In the genomic region with DNA sequence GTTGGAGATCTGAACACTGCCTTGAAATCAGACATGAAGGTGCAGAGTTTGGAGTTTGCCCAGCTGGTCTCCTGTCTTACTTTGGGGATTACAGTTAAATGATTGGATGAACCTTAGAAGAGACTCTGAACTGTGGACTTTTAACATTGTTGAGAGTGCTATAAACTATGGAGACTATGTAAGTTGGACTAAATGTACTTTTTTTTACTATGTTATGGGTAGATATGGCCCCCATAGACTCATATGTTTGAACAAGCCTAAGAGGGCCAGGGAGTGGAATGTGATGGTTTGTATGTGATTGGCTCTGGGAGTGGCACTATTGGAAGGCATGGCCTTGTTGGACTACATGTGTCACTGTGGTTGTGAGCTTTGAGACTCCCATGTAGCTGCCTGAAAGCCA, we compare ENCODE assay signal across 28 mouse cellular contexts. TPM values are rescaled to one million over a fixed set of nuclear protein-coding genes. Genes with fewer than 3 reads are reported as not detected.
DNase-seq lines count a peak whose midpoint lies in the region; ATAC-seq lines count a peak whose summit lies in the region.
"Had no signal": no experiment of that assay in that cellular context is flagged by ENCODE, and none has a peak within 500 bp of the region (broad histone marks: within the 10 kb centered on the region; RNA-seq: fewer than 3 reads in every experiment).

No protein-coding gene starts in this region.

- no peak overlapping the region for H3K9ac ChIP-seq in kidney, embryonic 16.5 days (replicated peaks; ENCODE audit: low read length)
- H3K9ac ChIP-seq in intestine, embryonic 16.5 days (ENCODE audit: low read depth, low read length), result no peak overlapping the region
- H3K9ac ChIP-seq: embryonic facial prominence, embryonic 13.5 days; embryonic facial prominence, embryonic 15.5 days; forebrain, embryonic 12.5 days had no signal

- no peak overlapping the region for H3K27ac ChIP-seq in kidney, embryonic 16.5 days (ENCODE audit: low read length)
- H3K27ac ChIP-seq in intestine, embryonic 16.5 days (ENCODE audit: low read length), result no peak overlapping the region
- H3K27ac ChIP-seq: embryonic facial prominence, embryonic 13.5 days; embryonic facial prominence, embryonic 15.5 days; forebrain, embryonic 10.5 days; forebrain, embryonic 12.5 days had no signal

- H3K36me3 ChIP-seq in kidney, embryonic 16.5 days (ENCODE audit: insufficient read depth, low read length), result no peaks in the 10 kb centered on the region
- H3K36me3 ChIP-seq in intestine, embryonic 16.5 days (ENCODE audit: control insufficient read depth, insufficient read depth, low read length), result no peaks in the 10 kb centered on the region
- H3K36me3 ChIP-seq: embryonic facial prominence, embryonic 13.5 days; embryonic facial prominence, embryonic 15.5 days; forebrain, embryonic 10.5 days; forebrain, embryonic 12.5 days; G1E had no signal

- no peak for ATAC-seq in kidney, embryonic 16.5 days (ENCODE audit: low FRiP score, low TSS enrichment)
- peak; percentile 62; the same call in 1 of the 2 replicates for ATAC-seq in intestine, embryonic 16.5 days
- no peak for ATAC-seq in CD4-positive, CD25-positive, alpha-beta regulatory T cell, adult 4 months
- ATAC-seq: activated CD4-positive, CD25-positive, alpha-beta regulatory T cell, adult 4 months; forebrain, embryonic 14.5 days; forebrain, embryonic 16.5 days; Patski had no signal

- no peak overlapping the region for H3K4me3 ChIP-seq in kidney, embryonic 16.5 days (ENCODE audit: low read length)
- H3K4me3 ChIP-seq in intestine, embryonic 16.5 days (ENCODE audit: low read length), result no peak overlapping the region
- H3K4me3 ChIP-seq: embryonic facial prominence, embryonic 13.5 days; embryonic facial prominence, embryonic 15.5 days; erythroblast, embryonic 14.5 days; forebrain, embryonic 10.5 days; forebrain, embryonic 12.5 days had no signal

- no peaks in the 10 kb centered on the region for H3K4me1 ChIP-seq in kidney, embryonic 16.5 days (ENCODE audit: insufficient read depth, low read length)
- no peaks in the 10 kb centered on the region for H3K4me1 ChIP-seq in intestine, embryonic 16.5 days (ENCODE audit: control insufficient read depth, insufficient read depth, low read length)
- H3K4me1 ChIP-seq: embryonic facial prominence, embryonic 13.5 days; embryonic facial prominence, embryonic 15.5 days; forebrain, embryonic 10.5 days; forebrain, embryonic 12.5 days had no signal

- peaks cover 5% of the 10 kb centered on the region; the same call in 1 of the 2 replicates for H3K9me3 ChIP-seq in kidney, embryonic 16.5 days (ENCODE audit: low read length)
- no peaks in the 10 kb centered on the region for H3K9me3 ChIP-seq in intestine, embryonic 16.5 days (ENCODE audit: control insufficient read depth, low read length)
- H3K9me3 ChIP-seq: embryonic facial prominence, embryonic 13.5 days; embryonic facial prominence, embryonic 15.5 days; forebrain, embryonic 10.5 days; G1E had no signal

- peak; percentile 16 for DNase-seq in kidney, adult 9 months
- DNase-seq in left cerebral cortex, postnatal 25 days (ENCODE audit: low spot score in 2 of 2), result no peak
- DNase-seq: adrenal gland, adult 8-10 months; adrenal gland, postnatal 14 days; adrenal gland, postnatal 36 days; cerebellum, adult 11-12 months; cerebellum, adult 2 months; cerebellum, adult 9-11 months; cerebellum, postnatal 14 days; cerebellum, postnatal 36 days; embryo, embryonic 11 days had no signal

- intact Hi-C loops in left cerebral cortex, postnatal 25 days (cut with DNase I), result no loop called here

- H3K27me3 ChIP-seq in kidney, embryonic 16.5 days (ENCODE audit: insufficient read depth, low read length), result no peaks in the 10 kb centered on the region
- H3K27me3 ChIP-seq in intestine, embryonic 16.5 days (replicated peaks; ENCODE audit: control insufficient read depth, insufficient read depth, low read length), result no peaks in the 10 kb centered on the region
- H3K27me3 ChIP-seq: embryonic facial prominence, embryonic 13.5 days; embryonic facial prominence, embryonic 15.5 days; forebrain, embryonic 12.5 days had no signal

- H3K4me2 ChIP-seq in kidney, embryonic 16.5 days (replicated peaks; ENCODE audit: low read depth, low read length), result no peak overlapping the region
- no peak overlapping the region for H3K4me2 ChIP-seq in intestine, embryonic 16.5 days (ENCODE audit: low read depth, low read length)
- H3K4me2 ChIP-seq: embryonic facial prominence, embryonic 13.5 days; embryonic facial prominence, embryonic 15.5 days; forebrain, embryonic 12.5 days had no signal

RNA-seq across cellular contexts. Expression of gene Tmem92, which starts 53.8 kb away (rescaled TPM):
- not detected in 2 replicates for polyA plus RNA-seq in kidney, embryonic 16.5 days (2015; fragmentation: Nextera tagmentation; extraction: Ambion mirVana)
- polyA plus RNA-seq in intestine, embryonic 16.5 days (2015; fragmentation: Nextera tagmentation; extraction: Ambion mirVana), result 0.11 TPM in 1 of 2 replicates, not detected in the other
- total RNA-seq in left cerebral cortex, postnatal 25 days (2021), result not detected
- polyA plus RNA-seq in CD4-positive, CD25-positive, alpha-beta regulatory T cell, adult 4 months (2017; shearing (Covaris generic)), result not detected
- total RNA-seq: adrenal gland, adult 18-20 months; adrenal gland, adult 8-10 months; adrenal gland, postnatal 14 days; adrenal gland, postnatal 36 days; CH12.LX; common myeloid progenitor, adult 5-6 weeks had no signal
- polyA plus RNA-seq: activated CD4-positive, CD25-positive, alpha-beta regulatory T cell, adult 4 months; cerebellum, adult 2 months; embryonic facial prominence, embryonic 11.5 days; embryonic facial prominence, embryonic 13.5 days; embryonic facial prominence, embryonic 15.5 days; erythroblast, embryonic 14.5 days; forebrain, embryonic 10.5 days; forebrain, embryonic 12.5 days; forebrain, embryonic 14.5 days; forebrain, embryonic 16.5 days; G1E; Patski had no signal
